Mouse (Mus musculus): Measurements from ENCODE around the gene Unc79. TPM values are rescaled to one million over a fixed set of nuclear protein-coding genes. Genes with fewer than 3 reads are reported as not detected.

Gene Unc79
- polyA plus RNA-seq, 1 experiment from 2014 or later = 0.18 TPM

GRCm38 (mm10) chr12:103095160-103095559 is 146.5 kb downstream of the Unc79 start:
- Histone ChIP-seq H3K36me3 (ENCODE audit: control insufficient read depth, insufficient read depth, low read length) (no peaks in the 10 kb centered on the region), H3K27ac (ENCODE audit: low read length) (no peak overlapping the region), H3K9ac (ENCODE audit: low read length) (no peak overlapping the region), H3K4me2 (ENCODE audit: low read depth, low read length) (no peak overlapping the region), H3K4me3 (ENCODE audit: low read length) (no peak overlapping the region), H3K27me3 (ENCODE audit: control insufficient read depth, insufficient read depth, low read depth, low read length) (no peaks in the 10 kb centered on the region), H3K4me1 (replicated peaks; ENCODE audit: control insufficient read depth, insufficient read depth, low read length) (no peaks in the 10 kb centered on the region), H3K9me3 (ENCODE audit: control insufficient read depth, low read length) (no peaks in the 10 kb centered on the region)
- ATAC-seq (ENCODE audit: low read depth) = no peak
- WGBS = 46% methylated on average over 5 of the region's 5 CpGs

DNA sequence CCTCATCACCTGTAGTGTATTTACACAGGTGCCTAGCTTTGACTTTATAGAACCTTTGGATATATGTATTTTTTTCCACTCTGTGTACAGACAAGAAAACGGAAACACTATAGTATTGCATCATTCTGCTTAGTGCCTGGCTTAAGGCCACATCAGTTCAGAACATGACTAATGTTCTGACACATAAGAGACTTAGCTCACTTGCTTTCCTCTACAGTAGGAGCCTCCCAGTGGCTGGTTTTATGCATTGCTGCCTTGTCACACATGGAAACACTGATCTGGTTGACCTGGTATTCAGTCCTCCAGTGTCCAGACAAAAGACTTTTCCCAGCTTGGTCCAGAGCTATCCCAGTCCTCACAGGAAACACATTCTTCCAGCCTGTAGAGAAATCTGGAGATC is 150.5 kb downstream of the Unc79 start:
- no peak overlapping the region for H3K4me3 ChIP-seq (ENCODE audit: low read length)
- ATAC-seq (ENCODE audit: low read depth) = no peak
- H3K36me3 ChIP-seq (ENCODE audit: control insufficient read depth, insufficient read depth, low read length) = no peaks in the 10 kb centered on the region
- no peak overlapping the region for H3K9ac ChIP-seq (ENCODE audit: low read length)
- H3K4me1 ChIP-seq (replicated peaks; ENCODE audit: control insufficient read depth, insufficient read depth, low read length) = no peaks in the 10 kb centered on the region
- H3K9me3 ChIP-seq (ENCODE audit: control insufficient read depth, low read length) = no peaks in the 10 kb centered on the region
- 51% methylated on average over 1 of the region's 1 CpGs for WGBS
- H3K27me3 ChIP-seq (ENCODE audit: control insufficient read depth, insufficient read depth, low read depth, low read length) = no peaks in the 10 kb centered on the region
- H3K27ac ChIP-seq (ENCODE audit: low read length) = no peak overlapping the region
- no peak overlapping the region for H3K4me2 ChIP-seq (ENCODE audit: low read depth, low read length)

DNA sequence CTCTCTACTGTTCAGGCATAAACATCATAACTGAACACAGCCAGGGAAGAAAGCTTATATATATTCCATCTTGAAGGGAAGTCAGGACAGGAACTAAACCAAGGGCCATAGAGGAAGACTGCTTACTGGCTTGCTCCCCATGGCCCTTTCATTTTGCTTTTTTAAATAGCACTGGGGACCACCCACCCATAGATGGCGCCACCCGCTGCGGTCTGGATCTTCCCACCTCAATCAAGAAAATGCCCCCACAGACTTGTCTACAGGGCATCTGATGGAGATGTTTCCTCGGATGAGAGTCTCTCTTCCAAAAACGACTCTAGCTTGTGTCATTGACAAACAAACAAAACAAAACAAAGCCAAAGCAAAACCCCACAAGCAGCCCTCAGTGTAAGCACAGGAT is 151.4 kb downstream of the Unc79 start:
- Histone ChIP-seq H3K36me3 (ENCODE audit: control insufficient read depth, insufficient read depth, low read length) (no peaks in the 10 kb centered on the region), H3K4me2 (ENCODE audit: low read depth, low read length) (no peak overlapping the region), H3K4me3 (ENCODE audit: low read length) (no peak overlapping the region), H3K9ac (ENCODE audit: low read length) (no peak overlapping the region), H3K9me3 (ENCODE audit: control insufficient read depth, low read length) (no peaks in the 10 kb centered on the region), H3K4me1 (replicated peaks; ENCODE audit: control insufficient read depth, insufficient read depth, low read length) (no peaks in the 10 kb centered on the region), H3K27ac (ENCODE audit: low read length) (no peak overlapping the region), H3K27me3 (ENCODE audit: control insufficient read depth, insufficient read depth, low read depth, low read length) (no peaks in the 10 kb centered on the region)
- no peak for ATAC-seq (ENCODE audit: low read depth)
- 63% methylated on average over 5 of the region's 5 CpGs for WGBS

- WGBS = 54% methylated on average over 2 of the region's 2 CpGs
- ATAC-seq (ENCODE audit: low read depth) = no peak
- no peaks in the 10 kb centered on the region for H3K9me3 ChIP-seq (ENCODE audit: control insufficient read depth, low read length)
Observed at GRCm38 (mm10) chr12:103103041-103103440, 154.4 kb downstream of the Unc79 start.

DNA sequence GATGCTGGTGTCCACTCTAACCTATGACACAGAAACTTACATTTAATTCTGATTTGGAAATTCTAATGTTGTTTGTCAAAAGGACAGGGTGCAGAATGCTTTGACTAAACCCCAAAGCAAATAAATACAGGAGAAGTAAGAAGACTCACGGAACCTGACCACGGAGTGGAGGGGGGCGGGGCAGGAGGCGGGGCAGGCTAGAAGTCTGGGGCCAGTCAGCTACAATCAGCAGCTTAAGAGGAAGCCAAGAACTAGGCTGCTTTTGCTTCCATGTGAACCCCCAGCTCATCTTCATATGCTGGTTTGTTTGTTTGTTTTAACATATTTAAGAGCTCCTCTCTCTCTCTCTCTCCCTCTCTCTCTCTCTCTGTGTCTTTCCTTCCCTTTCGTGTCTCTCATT is 154.9 kb downstream of the Unc79 start:
- ATAC-seq (ENCODE audit: low read depth) = no peak
- Histone ChIP-seq H3K4me2 (ENCODE audit: low read depth, low read length) (peak overlapping the region; percentile 25; the same call in 1 of the 2 replicates), H3K9ac (ENCODE audit: low read length) (no peak overlapping the region), H3K27ac (ENCODE audit: low read length) (no peak overlapping the region), H3K4me3 (ENCODE audit: low read length) (no peak overlapping the region), H3K9me3 (ENCODE audit: control insufficient read depth, low read length) (no peaks in the 10 kb centered on the region), H3K27me3 (ENCODE audit: control insufficient read depth, insufficient read depth, low read depth, low read length) (no peaks in the 10 kb centered on the region), H3K4me1 (replicated peaks; ENCODE audit: control insufficient read depth, insufficient read depth, low read length) (no peaks in the 10 kb centered on the region), H3K36me3 (ENCODE audit: control insufficient read depth, insufficient read depth, low read length) (no peaks in the 10 kb centered on the region)
- 13% methylated on average over 5 of the region's 5 CpGs for WGBS

More at GRCm38 (mm10) chr12:103103041-103103440, 154.4 kb downstream of the Unc79 start:
- no peaks in the 10 kb centered on the region for H3K36me3 ChIP-seq (ENCODE audit: control insufficient read depth, insufficient read depth, low read length)
- no peak overlapping the region for H3K4me2 ChIP-seq (ENCODE audit: low read depth, low read length)
- H3K9ac ChIP-seq (ENCODE audit: low read length) = no peak overlapping the region
- no peaks in the 10 kb centered on the region for H3K4me1 ChIP-seq (replicated peaks; ENCODE audit: control insufficient read depth, insufficient read depth, low read length)
- no peak overlapping the region for H3K4me3 ChIP-seq (ENCODE audit: low read length)
- H3K27me3 ChIP-seq (ENCODE audit: control insufficient read depth, insufficient read depth, low read depth, low read length) = no peaks in the 10 kb centered on the region
- H3K27ac ChIP-seq (ENCODE audit: low read length) = no peak overlapping the region

DNA sequence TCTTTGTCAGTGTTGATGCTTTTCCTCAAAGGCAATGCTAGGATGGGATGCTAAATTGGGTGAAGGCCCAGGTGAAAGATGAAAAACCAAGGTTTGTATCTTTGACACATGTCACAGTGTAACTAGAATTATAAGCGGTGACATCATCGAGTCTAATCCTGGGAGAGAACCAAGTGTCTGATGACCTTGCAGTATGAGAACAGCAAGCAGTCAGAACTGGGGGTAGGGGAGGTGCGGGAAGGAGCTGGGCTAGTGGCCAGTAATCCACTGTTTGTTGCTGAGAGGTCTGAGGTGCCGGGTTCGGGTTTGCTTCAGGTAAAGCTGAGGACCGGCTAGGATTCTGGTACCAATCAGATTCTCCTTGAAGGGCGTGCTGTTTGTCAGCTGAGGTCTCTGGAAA is 160.6 kb downstream of the Unc79 start:
- no peak overlapping the region for H3K27ac ChIP-seq (ENCODE audit: low read length)
- no peak overlapping the region for H3K4me2 ChIP-seq (ENCODE audit: low read depth, low read length)
- no peaks in the 10 kb centered on the region for H3K27me3 ChIP-seq (ENCODE audit: control insufficient read depth, insufficient read depth, low read depth, low read length)
- H3K9me3 ChIP-seq (ENCODE audit: control insufficient read depth, low read length) = no peaks in the 10 kb centered on the region
- 86% methylated on average over 7 of the region's 7 CpGs for WGBS
- H3K4me3 ChIP-seq (ENCODE audit: low read length) = no peak overlapping the region
- H3K36me3 ChIP-seq (ENCODE audit: control insufficient read depth, insufficient read depth, low read length) = no peaks in the 10 kb centered on the region
- H3K9ac ChIP-seq (ENCODE audit: low read length) = no peak overlapping the region
- H3K4me1 ChIP-seq (replicated peaks; ENCODE audit: control insufficient read depth, insufficient read depth, low read length) = no peaks in the 10 kb centered on the region
- ATAC-seq (ENCODE audit: low read depth) = no peak

DNA sequence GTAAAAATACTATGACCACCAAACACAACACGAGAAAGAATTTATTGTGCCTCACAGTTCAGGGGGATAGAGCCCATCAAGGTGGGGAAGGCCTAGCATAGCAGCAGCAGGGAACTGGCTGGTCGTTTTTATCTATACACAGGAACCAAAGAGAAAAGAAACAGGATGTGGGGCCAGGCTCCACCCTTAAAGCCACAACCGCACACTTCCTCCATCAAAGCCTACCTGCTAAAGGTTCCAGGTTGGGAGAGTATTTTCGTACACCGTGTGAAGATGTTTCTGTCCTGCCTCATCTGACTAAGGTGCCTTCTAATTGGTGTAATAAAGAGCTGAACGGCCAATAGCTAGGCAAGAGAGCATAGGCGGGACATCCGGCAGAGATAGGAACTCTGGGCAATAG is 168.0 kb downstream of the Unc79 start:
- no peaks in the 10 kb centered on the region for H3K27me3 ChIP-seq (ENCODE audit: control insufficient read depth, insufficient read depth, low read depth, low read length)
- H3K27ac ChIP-seq (ENCODE audit: low read length) = no peak overlapping the region
- no peaks in the 10 kb centered on the region for H3K4me1 ChIP-seq (replicated peaks; ENCODE audit: control insufficient read depth, insufficient read depth, low read length)
- H3K4me3 ChIP-seq (ENCODE audit: low read length) = no peak overlapping the region
- H3K9ac ChIP-seq (ENCODE audit: low read length) = no peak overlapping the region
- H3K9me3 ChIP-seq (ENCODE audit: control insufficient read depth, low read length) = no peaks in the 10 kb centered on the region
- no peak for ATAC-seq (ENCODE audit: low read depth)
- WGBS = 74% methylated on average over 8 of the region's 8 CpGs
- no peaks in the 10 kb centered on the region for H3K36me3 ChIP-seq (ENCODE audit: control insufficient read depth, insufficient read depth, low read length)
- H3K4me2 ChIP-seq (ENCODE audit: low read depth, low read length) = no peak overlapping the region

DNA sequence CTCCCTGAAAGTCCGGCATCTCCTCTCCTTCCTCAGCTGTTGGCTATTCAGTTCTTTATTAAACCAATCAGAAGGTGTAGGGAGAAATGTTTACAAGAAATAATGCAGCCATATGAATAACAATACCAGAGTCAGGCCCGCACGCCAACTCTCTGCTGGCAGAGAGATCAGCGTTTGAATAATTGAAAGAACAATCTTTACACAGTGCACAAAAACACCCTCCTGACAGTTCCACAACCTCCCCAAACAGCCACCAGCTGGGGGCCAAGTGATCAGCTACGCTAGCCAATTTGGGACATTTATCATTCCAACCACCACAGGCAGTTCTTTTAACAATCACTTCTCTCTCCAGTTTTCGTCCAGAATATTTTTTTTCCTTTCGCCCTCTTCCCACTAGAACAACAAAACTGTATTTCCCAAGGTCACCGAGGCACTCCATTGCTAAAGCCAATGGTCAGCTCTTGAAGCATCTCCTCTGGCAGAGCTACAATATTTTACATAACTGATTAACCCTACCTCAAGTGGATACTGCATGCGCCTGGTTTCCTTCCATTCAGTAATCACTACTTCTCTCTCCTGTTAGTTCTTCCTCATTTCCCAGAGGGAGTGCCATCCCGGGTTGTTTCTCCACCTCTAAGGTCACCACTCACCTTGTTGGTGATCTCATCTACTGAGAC is 169.0 kb downstream of the Unc79 start:
- H3K9me3 ChIP-seq (ENCODE audit: control insufficient read depth, low read length) = no peaks in the 10 kb centered on the region
- 56% methylated on average over 10 of the region's 10 CpGs for WGBS
- no peak overlapping the region for H3K4me2 ChIP-seq (ENCODE audit: low read depth, low read length)
- H3K36me3 ChIP-seq (ENCODE audit: control insufficient read depth, insufficient read depth, low read length) = no peaks in the 10 kb centered on the region
- H3K4me3 ChIP-seq (ENCODE audit: low read length) = no peak overlapping the region
- H3K4me1 ChIP-seq (replicated peaks; ENCODE audit: control insufficient read depth, insufficient read depth, low read length) = no peaks in the 10 kb centered on the region
- H3K27ac ChIP-seq (ENCODE audit: low read length) = no peak overlapping the region
- H3K9ac ChIP-seq (ENCODE audit: low read length) = no peak overlapping the region
- no peaks in the 10 kb centered on the region for H3K27me3 ChIP-seq (ENCODE audit: control insufficient read depth, insufficient read depth, low read depth, low read length)
- ATAC-seq (ENCODE audit: low read depth) = peak; percentile 85

DNA sequence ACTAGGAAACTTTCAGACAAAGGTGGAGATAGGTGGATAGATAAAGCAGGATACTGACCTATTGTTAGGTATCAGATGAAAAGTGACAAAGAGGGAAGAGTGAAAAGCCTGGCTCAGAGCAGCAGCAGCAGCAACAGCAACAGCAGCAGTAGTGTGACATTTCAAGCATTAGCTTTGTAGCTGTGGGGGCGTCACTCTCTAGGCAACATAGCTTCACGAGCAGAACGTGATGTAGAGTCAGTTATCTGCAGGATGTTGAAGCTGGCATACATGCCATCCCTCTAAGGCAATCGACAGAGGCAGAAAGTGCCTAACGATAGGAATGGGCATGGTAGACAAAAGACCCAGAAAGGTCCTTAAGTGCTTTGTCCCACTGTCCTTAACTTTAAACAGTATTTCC is 173.3 kb downstream of the Unc79 start:
- H3K4me1 ChIP-seq (replicated peaks; ENCODE audit: control insufficient read depth, insufficient read depth, low read length) = no peaks in the 10 kb centered on the region
- no peak overlapping the region for H3K4me2 ChIP-seq (ENCODE audit: low read depth, low read length)
- H3K27ac ChIP-seq (ENCODE audit: low read length) = no peak overlapping the region
- 76% methylated on average over 5 of the region's 5 CpGs for WGBS
- H3K9ac ChIP-seq (ENCODE audit: low read length) = no peak overlapping the region
- H3K36me3 ChIP-seq (ENCODE audit: control insufficient read depth, insufficient read depth, low read length) = no peaks in the 10 kb centered on the region
- no peaks in the 10 kb centered on the region for H3K9me3 ChIP-seq (ENCODE audit: control insufficient read depth, low read length)
- H3K4me3 ChIP-seq (ENCODE audit: low read length) = no peak overlapping the region
- H3K27me3 ChIP-seq (ENCODE audit: control insufficient read depth, insufficient read depth, low read depth, low read length) = no peaks in the 10 kb centered on the region
- no peak for ATAC-seq (ENCODE audit: low read depth)

- no peak overlapping the region for H3K9ac ChIP-seq (ENCODE audit: low read length)
- no peak for ATAC-seq (ENCODE audit: low read depth)
- no peak overlapping the region for H3K4me2 ChIP-seq (ENCODE audit: low read depth, low read length)
- no peaks in the 10 kb centered on the region for H3K9me3 ChIP-seq (ENCODE audit: control insufficient read depth, low read length)
- no peak overlapping the region for H3K4me3 ChIP-seq (ENCODE audit: low read length)
- H3K4me1 ChIP-seq (replicated peaks; ENCODE audit: control insufficient read depth, insufficient read depth, low read length) = no peaks in the 10 kb centered on the region
- 73% methylated on average over 1 of the region's 1 CpGs for WGBS
- no peaks in the 10 kb centered on the region for H3K36me3 ChIP-seq (ENCODE audit: control insufficient read depth, insufficient read depth, low read length)
- no peak overlapping the region for H3K27ac ChIP-seq (ENCODE audit: low read length)
- no peaks in the 10 kb centered on the region for H3K27me3 ChIP-seq (ENCODE audit: control insufficient read depth, insufficient read depth, low read depth, low read length)
Observed at GRCm38 (mm10) chr12:103123861-103124260, 175.2 kb downstream of the Unc79 start.

Measured in lung, embryonic 16.5 days (tissue).